Mouse (Mus musculus) spleen, postnatal 10 days (tissue): ENCODE data around the gene Crlf1.
A peak's percentile ranks its signal among the peaks of the same experiment; 100 is the strongest.
"Not testable (repeated sequence)": the region's sequence is repeated elsewhere in the genome, so short reads cannot be mapped to it uniquely, and the experiment has no call there.

Experiments
- DNase-seq, 2 experiments: peaks; one replicate each; pipeline ENCODE4 v3.0.0; 2021 to 2022; ENCODE audit warnings: low spot score in 2 of 2

Gene Crlf1

GRCm38 (mm10) chr8:70495771-70496062, 2.8 kb downstream of the Crlf1 start:
- DNase-seq, result no peak

GRCm38 (mm10) chr8:70500386-70501301, 7.7 kb downstream of the Crlf1 start:
- DNase-seq, result peak in 1 of 2 experiments; percentile 77

GRCm38 (mm10) chr8:70501820-70502529, 9.0 kb downstream of the Crlf1 start:
- DNase-seq, result no peak

- DNase-seq, result no peak
Observed at GRCm38 (mm10) chr8:70502540-70502939, 9.6 kb downstream of the Crlf1 start.

- DNase-seq, result peak; percentile 72 to 78
Observed at GRCm38 (mm10) chr8:70503062-70503750, 10.2 kb downstream of the Crlf1 start.

GRCm38 (mm10) chr8:70504291-70504716, 11.3 kb downstream of the Crlf1 start:
- DNase-seq, result peak in 1 of 2 experiments; percentile 39

- DNase-seq, result peak; percentile 86 to 91
Observed at GRCm38 (mm10) chr8:70504851-70505250, 11.9 kb downstream of the Crlf1 start.

- peak in 1 of 2 experiments; percentile 37 for DNase-seq
Observed at GRCm38 (mm10) chr8:70505698-70506327, 12.9 kb downstream of the Crlf1 start.

- peak; percentile 97 for DNase-seq
Observed at GRCm38 (mm10) chr8:70506328-70507026, 13.5 kb downstream of the Crlf1 start, which contains the start of gene Rex1bd. Gene Rex1bd (minus strand): TSS chr8:70506752.

- no peak for DNase-seq
Observed at GRCm38 (mm10) chr8:70507027-70507393, 14.1 kb downstream of the Crlf1 start.

GRCm38 (mm10) chr8:70509281-70509952, 16.5 kb downstream of the Crlf1 start:
- DNase-seq, result no peak

GRCm38 (mm10) chr8:70510228-70510915, 17.4 kb downstream of the Crlf1 start, which contains the start of gene Uba52:
Gene Uba52 (minus strand): TSS chr8:70510801.
- peak; percentile 95 to 97 for DNase-seq

GRCm38 (mm10) chr8:70511174-70511573, 18.2 kb downstream of the Crlf1 start:
- DNase-seq, result not testable (repeated sequence)

GRCm38 (mm10) chr8:70511770-70512169, 18.8 kb downstream of the Crlf1 start:
- DNase-seq, result no peak

- DNase-seq, result no peak
Observed at GRCm38 (mm10) chr8:70512253-70512903, 19.4 kb downstream of the Crlf1 start.

GRCm38 (mm10) chr8:70513441-70513840, 20.5 kb downstream of the Crlf1 start:
- no peak for DNase-seq

GRCm38 (mm10) chr8:70517940-70518643, 25.1 kb downstream of the Crlf1 start:
- DNase-seq, result no peak

- DNase-seq, result no peak
Observed at GRCm38 (mm10) chr8:70519043-70519442, 26.1 kb downstream of the Crlf1 start.

GRCm38 (mm10) chr8:70519606-70520005, 26.6 kb downstream of the Crlf1 start:
- DNase-seq, result no peak
